16 mouse cellular contexts compared by ENCODE assay signal in the genomic region with DNA sequence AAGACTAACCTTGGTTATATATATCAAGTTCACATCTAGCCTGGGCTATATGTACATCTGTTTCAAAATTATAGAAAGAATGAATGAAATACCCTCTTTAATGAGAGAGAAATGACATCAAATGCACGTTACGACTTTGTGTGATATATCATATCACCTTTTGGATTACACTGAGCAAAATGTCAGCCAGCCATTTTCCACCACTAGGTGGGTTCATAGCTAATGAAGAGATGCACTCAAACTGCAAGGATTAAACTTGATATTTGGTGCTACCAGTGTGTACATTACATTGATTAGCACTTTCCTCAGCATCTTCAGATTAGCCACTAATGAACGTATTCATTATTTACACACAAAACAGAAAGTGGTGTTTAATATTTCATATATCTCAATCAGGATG.
DNase-seq lines count a peak whose midpoint lies in the region; TF ChIP-seq lines count a peak whose summit lies in the region.
"Had no signal": no experiment of that assay in that cellular context is flagged by ENCODE, and none has a peak within 500 bp of the region (broad histone marks: within the 10 kb centered on the region; RNA-seq: fewer than 3 reads in every experiment).

No protein-coding gene starts in this region.

- TF ChIP-seq CTCF in heart, adult 2 months (IDR thresholded peaks at IDR 0.05): peak; percentile 8; the same call in 1 of the 2 replicates

- no peak for TF ChIP-seq EP300 in heart, adult 2 months (IDR thresholded peaks at IDR 0.05; ENCODE audit: insufficient read depth, low read depth, low read length)

- WGBS in heart, adult 2 months: 71% methylated on average over 3 of the region's 3 CpGs

- H3K36me3 ChIP-seq in heart, adult 2 months (ENCODE audit: control insufficient read depth, insufficient read depth, low read length): no peaks in the 10 kb centered on the region
- H3K36me3 ChIP-seq: embryonic facial prominence, embryonic 13.5 days; forebrain, embryonic 15.5 days; heart, embryonic 12.5 days; limb, embryonic 10.5 days; midbrain, embryonic 15.5 days had no signal

- H3K27me3 ChIP-seq in heart, adult 2 months (ENCODE audit: control insufficient read depth, insufficient read depth, low read length): no peaks in the 10 kb centered on the region
- H3K27me3 ChIP-seq: embryonic facial prominence, embryonic 13.5 days; forebrain, embryonic 15.5 days; heart, embryonic 12.5 days; midbrain, embryonic 15.5 days had no signal

- H3K27ac ChIP-seq in heart, adult 2 months: no peak overlapping the region
- H3K27ac ChIP-seq: embryonic facial prominence, embryonic 13.5 days; forebrain, embryonic 15.5 days; limb, embryonic 10.5 days; midbrain, embryonic 15.5 days; stomach, postnatal 0 days had no signal

- no peak for TF ChIP-seq POLR2A in heart, adult 2 months (IDR thresholded peaks at IDR 0.05; ENCODE audit: insufficient read depth, low read depth, low read length)

- intact Hi-C loops in heart, adult 2 months (cut with DNase I): no loop called here
- intact Hi-C loops in left cerebral cortex, postnatal 4 days (cut with DNase I): no loop called here
- intact Hi-C loops in left cerebral cortex, postnatal 25 days (cut with DNase I): no loop called here

- no peaks in the 10 kb centered on the region for H3K4me1 ChIP-seq in heart, adult 2 months (ENCODE audit: control insufficient read depth, insufficient read depth, low read length)
- H3K4me1 ChIP-seq: embryonic facial prominence, embryonic 13.5 days; forebrain, embryonic 15.5 days; heart, embryonic 12.5 days; limb, embryonic 10.5 days had no signal

- no peak overlapping the region for H3K4me3 ChIP-seq in heart, adult 2 months
- H3K4me3 ChIP-seq: embryonic facial prominence, embryonic 13.5 days; forebrain, embryonic 15.5 days; heart, embryonic 12.5 days; limb, embryonic 10.5 days; midbrain, embryonic 15.5 days had no signal

- no peak for DNase-seq in heart, adult 2 months
- no peak for DNase-seq in heart, adult 18-20 months
- peak; percentile 1 for DNase-seq in left cerebral cortex, postnatal 4 days
- DNase-seq in left cerebral cortex, postnatal 25 days (ENCODE audit: low spot score in 2 of 2): no peak
- DNase-seq in 416B (ENCODE audit: low read depth) (peak; percentile 4), NIH3T3 (ENCODE audit: low read depth) (peak; percentile 16)
- no peak for DNase-seq in urinary bladder, adult 18-20 months (ENCODE audit: low spot score in 2 of 2)
- DNase-seq: adrenal gland, postnatal 10 days; layer of hippocampus, postnatal 36 days; lung, adult 2 months had no signal

- no peak overlapping the region for H3K9ac ChIP-seq in heart, adult 2 months (ENCODE audit: low read depth, low read length)
- H3K9ac ChIP-seq: embryonic facial prominence, embryonic 13.5 days; forebrain, embryonic 15.5 days; heart, embryonic 12.5 days; midbrain, embryonic 15.5 days had no signal

- no peaks in the 10 kb centered on the region for H3K79me2 ChIP-seq in heart, adult 2 months (replicated peaks; ENCODE audit: control insufficient read depth, insufficient read depth, low read length)

Comparison
In these comparisons a context has a peak if more than half of its experiments do, and no peak if none do; other contexts are left out.
1. DNase-seq: peak in left cerebral cortex, postnatal 4 days (single experiment), 416B (single experiment) and NIH3T3 (single experiment); none in heart, adult 2 months (0 of 2), heart, adult 18-20 months (0 of 2), left cerebral cortex, postnatal 25 days (0 of 2) and urinary bladder, adult 18-20 months (0 of 2).